Mouse (Mus musculus): ENCODE measurements at regions not wholly inside any gene's neighbourhood (a gene's known extent, or its start where the extent isn't known, plus 50 kb on each side); places are given as distances from the start of the nearest gene placed in this dataset.

DNA sequence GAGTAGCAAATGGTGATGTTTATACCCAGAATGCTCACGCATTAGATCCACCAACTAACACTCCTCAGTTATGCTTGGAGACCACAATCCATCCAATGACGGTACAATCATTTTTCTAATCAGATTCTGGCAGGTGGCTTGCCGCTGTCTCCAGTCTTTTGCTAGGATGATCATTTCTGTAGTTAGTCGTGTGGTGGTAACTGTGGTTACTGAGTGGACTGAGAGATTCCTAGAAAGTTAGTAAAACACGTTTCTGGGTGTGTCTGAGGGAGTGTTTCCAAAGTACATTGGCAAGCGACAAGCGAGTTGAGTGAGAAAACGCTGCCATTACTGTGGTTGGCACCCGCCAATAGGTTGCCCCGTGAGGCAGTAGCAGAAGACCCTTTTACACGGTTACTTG lies 58.8 kb upstream of the Bmp2k start:
- no peak for TF ChIP-seq EP300 (IDR thresholded peaks at IDR 0.05; ENCODE audit: low read depth)
- no peak for TF ChIP-seq CTCF (IDR thresholded peaks at IDR 0.05; ENCODE audit: low read depth)

Measured in liver, postnatal 0 days (tissue).